Mouse (Mus musculus) ovary, postnatal 10 days (tissue): ENCODE results near the gene Knstrn.
A peak's percentile ranks its signal among the peaks of the same experiment; 100 is the strongest.

Source experiments
- DNase-seq: peaks from one replicate; pipeline ENCODE4 v3.0.0; 2022; ENCODE audit warnings: low spot score

The Knstrn gene

DNA sequence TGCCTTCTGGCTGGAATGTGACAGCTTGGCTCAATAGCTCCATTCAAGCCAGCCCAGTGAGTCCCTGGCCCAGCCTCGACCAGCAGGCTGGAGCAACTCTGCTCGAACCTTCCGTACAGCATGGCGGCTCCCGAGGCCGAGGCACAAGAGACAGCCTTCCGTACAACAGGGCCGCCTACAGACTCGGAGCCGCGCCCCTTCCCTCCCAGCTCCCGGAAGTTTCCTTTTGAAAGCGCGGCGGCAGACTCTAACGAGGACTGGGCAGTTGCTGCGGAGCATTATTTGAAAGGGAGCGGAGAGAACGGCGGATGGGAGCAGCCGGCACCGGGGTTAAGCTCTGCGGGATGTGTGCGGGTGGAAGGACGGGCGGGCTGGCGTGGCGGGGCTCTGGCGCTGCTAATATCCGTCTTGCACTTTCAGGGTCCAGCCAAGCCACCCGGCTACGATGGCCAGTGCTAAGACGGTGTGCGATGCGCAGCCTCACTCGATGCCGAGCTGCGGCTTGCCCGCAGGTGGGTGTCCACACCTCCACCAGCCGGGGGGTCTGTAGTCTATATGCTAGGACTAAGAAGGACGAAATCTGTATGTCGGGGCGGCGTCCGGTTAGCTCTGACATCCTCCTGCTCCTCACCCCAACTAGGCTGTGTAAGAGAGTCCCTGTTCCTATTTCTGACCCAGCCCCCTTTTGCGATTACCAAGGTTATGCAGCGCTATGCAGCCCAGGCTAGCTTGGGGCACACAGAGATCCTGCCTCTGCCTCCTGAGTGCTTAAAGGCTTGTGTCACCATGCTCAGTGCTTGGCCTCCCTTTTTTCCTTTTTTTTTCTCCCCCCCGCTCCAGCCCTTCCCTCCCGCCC is at the start of gene Knstrn:
Gene Knstrn, plus strand, starts transcription at position 23 of the 856 bp plus-strand sequence.
- DNase-seq, result peak; percentile 52

GRCm38 (mm10) chr2:118764094-118764831 is 49.5 kb upstream of the Knstrn start:
- no peak for DNase-seq

DNA sequence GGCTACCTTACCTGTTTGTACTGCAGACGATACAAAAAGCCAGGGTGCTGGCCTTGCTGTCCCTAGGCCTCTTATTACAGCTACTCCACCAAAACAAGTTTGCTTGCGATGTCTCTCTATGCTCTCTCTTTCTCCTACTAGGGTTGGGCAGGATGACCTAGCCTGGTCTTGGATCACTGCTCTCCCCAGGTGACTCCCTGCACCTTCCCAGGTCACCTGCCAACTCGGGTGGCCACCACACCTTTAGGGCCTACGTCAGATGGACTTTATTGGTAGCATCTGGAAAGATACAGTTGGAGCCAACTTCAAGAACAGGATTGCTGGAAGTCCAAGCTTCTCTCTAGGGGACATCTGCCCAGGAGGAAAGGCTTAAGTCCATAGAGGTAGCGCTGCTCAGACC is 48.9 kb upstream of the Knstrn start:
- no peak for DNase-seq

DNA sequence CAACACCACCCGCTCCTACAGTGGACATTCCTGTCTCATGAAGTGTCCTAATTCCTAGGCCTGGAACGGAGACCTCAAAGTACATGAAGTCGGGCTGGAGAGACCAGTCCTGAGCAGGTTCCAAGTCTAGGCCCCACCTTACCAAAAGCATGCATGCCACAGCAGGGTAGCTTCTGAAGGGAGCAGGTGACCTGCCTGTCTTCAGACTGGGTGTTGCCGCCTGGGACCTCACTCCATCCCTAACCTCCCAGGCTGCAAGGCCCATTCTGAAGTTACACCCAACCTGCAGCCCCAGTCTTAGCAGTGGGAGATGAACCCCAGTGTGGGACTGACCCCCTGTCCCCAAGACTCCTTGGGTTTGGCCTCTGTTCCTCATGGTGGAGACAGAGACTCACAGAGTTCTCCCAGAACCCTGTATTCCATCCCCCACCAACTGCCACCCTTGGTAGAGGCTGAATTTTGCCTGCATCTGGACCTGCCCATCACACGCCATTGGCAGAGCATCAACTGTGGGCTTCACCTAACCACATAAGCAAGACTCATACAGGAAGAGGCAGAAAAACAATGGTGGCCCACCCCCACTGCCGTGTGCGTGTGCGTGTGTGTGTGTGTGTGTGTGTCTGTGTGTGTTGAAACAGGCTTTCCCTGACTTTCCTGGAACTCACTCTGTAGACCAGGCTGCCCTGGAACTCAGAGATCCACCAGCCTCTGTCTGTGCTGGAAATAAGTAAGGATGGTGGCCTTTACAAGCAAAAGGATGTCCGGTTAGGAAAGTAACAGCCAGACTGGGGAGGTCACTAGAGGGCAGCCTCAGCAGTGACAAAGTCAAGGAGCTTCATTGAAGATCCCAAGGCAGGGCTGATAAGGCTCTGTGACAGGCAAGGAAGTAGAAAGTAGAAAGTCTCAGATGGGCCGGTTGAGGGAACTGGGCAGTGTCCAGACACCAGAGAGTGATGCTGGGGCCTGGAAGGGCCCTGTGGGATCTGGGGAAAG is 47.5 kb upstream of the Knstrn start:
- no peak for DNase-seq

GRCm38 (mm10) chr2:118772158-118772874 is 41.5 kb upstream of the Knstrn start, which contains the start of gene Phgr1:
Phgr1 (plus strand) TSS chr2:118772769.
- no peak for DNase-seq

DNA sequence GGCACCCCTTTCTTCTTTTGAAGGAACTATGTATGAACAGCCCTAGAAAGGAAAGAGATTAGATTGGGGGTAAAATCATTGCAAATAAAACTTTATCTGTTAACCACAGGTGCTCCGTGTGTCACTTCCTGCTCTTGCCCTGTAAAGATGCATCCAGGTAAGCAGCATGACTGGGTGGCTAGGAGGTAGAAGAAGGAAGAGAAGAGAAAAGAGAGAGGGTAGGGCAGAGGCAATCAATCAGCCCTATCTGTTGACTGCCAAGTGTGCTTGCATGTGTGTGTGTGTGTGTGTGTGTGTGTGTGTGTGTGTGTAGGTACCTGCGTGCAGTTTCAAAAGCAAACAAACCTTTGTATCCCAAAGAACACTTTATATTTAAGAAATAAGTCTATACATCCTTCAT is 39.3 kb upstream of the Knstrn start:
- DNase-seq, result no peak

GRCm38 (mm10) chr2:118775396-118775795 is 38.4 kb upstream of the Knstrn start:
- no peak for DNase-seq

- no peak for DNase-seq
These were observed 38.0 kb upstream of the Knstrn start for GRCm38 (mm10) chr2:118775846-118776245.

- no peak for DNase-seq
These were observed 37.5 kb upstream of the Knstrn start for GRCm38 (mm10) chr2:118776295-118776694.

DNA sequence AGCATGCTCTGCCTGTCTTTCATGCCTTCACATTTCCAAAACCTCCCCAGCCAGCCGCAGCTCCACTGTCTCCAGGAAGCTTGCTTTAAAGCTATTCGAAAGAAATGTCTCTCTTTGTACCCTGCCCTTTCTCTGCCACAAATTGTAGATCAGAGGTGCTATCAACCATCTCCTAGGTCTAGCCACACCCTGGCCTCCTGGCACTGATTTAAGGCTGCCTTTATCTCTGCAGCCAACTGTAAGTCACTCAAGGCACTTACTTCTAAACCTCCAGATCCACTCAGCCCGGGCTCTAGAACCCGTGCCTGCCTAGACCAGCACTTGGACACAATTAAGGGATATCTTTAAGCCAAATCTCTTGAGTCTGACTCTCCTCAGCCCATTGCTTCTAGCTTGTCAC is 35.4 kb upstream of the Knstrn start:
- DNase-seq, result no peak

- DNase-seq, result no peak
These were observed 34.7 kb upstream of the Knstrn start for GRCm38 (mm10) chr2:118779065-118779464.

DNA sequence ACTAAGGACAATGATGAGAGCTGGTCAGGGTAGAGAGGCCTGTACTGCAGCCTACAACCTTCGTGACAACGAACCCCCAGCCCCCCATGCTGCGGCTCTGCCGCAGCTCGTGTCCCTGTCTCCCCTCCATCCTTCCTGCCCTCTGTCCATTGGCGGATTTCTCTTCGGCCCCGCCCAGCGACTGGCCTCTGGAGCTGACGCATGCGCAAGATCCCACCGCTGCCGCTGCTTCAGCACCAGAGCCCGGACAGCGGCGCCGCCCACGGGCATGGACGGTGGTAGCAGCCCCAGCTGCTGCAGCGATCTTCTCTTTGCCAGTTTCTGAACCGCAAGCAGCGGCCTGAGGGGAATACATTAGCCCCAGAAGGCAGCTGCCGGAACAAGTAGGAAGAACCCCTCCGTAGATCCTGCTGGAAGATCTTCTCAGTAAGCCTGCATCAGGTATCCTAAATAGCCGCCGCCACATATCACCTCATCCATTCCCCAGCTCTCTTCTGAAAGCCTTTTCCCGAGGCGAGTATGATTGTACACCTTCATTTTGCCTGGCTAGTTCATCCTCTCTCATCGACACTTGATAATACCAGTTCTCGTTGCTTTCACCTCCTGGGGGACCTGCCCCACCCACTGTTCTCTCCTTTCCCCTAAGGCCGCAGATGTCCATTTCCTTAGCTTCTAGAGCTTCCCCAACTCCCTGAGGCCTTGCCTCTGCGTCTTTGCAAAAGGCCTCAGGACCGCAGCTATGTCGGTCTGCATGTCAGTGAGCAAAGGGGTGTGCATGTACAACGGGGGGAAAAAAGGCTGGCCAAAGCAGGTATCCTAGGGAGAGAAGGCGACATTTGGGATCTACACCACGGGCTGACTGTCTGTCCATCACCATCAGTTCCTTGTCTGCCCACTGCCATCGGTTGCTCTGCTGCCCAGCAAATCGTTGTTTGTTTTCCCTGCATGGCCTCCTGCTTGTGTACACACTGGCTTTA is 34.0 kb upstream of the Knstrn start, which contains the start of gene Disp2:
Gene Disp2, plus strand, starts transcription at position 216 of the 977 bp plus-strand sequence.
- DNase-seq, result peak; percentile 85

- DNase-seq, result no peak
These were observed 32.7 kb upstream of the Knstrn start for GRCm38 (mm10) chr2:118781115-118781514.

- DNase-seq, result no peak
These were observed 31.5 kb upstream of the Knstrn start for GRCm38 (mm10) chr2:118782303-118782702.

DNA sequence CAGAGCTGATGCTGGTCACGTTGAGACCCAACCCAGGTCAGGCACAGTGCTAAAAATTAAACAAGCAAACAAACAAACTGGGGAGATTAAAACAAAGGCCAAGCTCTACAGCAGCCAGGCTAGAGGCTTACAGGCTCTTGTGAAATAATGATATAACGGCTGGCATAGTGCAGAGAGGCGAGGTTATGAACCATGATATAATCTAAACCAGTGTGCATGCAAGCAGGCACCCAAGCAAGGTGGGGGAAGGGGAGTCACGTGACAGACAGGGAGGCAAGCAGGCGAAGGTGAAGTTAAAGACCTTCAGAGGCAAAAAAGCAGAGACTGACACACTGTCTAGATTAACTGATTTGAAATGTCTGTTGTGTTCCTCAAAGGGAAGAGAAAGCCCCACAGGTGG is 30.7 kb upstream of the Knstrn start:
- no peak for DNase-seq

GRCm38 (mm10) chr2:118783663-118784062 is 30.1 kb upstream of the Knstrn start:
- no peak for DNase-seq

GRCm38 (mm10) chr2:118786525-118786924 is 27.3 kb upstream of the Knstrn start:
- no peak for DNase-seq

DNA sequence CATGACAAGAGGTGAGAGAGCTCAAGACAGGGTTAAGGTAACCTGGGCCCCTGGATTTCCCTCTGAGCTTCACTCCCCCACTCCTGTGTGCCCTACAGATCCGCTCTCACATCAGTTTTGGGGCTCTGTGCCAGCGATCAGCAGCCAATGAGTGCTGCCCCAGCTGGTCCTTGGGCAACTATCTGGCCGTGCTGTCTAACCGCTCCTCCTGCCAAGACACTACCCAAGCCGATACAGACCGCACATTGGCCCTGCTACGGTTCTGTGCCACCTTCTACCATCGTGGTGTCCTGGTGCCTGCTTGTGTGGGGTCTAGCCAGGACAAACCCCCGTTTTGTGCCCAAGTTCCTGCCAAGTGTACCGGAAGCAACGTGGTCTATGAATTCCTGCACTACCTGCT is 24.3 kb upstream of the Knstrn start:
- no peak for DNase-seq

DNA sequence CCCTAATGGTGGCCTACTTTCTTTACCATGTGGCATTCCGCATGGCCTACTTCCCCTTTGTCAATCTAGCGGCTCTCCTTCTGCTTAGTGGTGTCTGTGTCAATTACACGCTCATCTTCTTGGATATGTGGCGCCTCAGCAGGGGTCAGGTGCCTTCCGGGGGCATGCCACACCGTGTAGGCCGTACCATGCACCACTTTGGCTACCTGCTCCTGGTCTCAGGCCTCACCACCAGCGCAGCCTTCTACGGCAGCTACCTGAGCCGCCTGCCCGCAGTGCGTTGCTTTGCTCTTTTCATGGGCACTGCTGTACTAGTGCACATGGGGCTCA is 23.6 kb upstream of the Knstrn start:
- DNase-seq, result no peak
